Mouse (Mus musculus) left cerebral cortex, adult 8-10 months (tissue): ENCODE measurements around the gene St8sia2. TPM values are rescaled to one million over a fixed set of nuclear protein-coding genes. Genes with fewer than 3 reads are reported as not detected.
"Not testable (repeated sequence)": the region's sequence is repeated elsewhere in the genome, so short reads cannot be mapped to it uniquely, and the experiment has no call there.

Experiments used
- DNase-seq, 2 experiments: peaks; one replicate each; pipeline ENCODE4 v3.0.0; 2022; ENCODE audit warnings: low spot score in 2 of 2
- total RNA-seq, 4 experiments: library from RNA; stranded (reverse); gene quantifications; 2 replicates each; pipeline ENCODE4 v1.2.4; 2022

St8sia2 gene
- total RNA-seq, 4 experiments from 2014 or later, result 1.6 to 2.4 (median 2.2) TPM

DNA sequence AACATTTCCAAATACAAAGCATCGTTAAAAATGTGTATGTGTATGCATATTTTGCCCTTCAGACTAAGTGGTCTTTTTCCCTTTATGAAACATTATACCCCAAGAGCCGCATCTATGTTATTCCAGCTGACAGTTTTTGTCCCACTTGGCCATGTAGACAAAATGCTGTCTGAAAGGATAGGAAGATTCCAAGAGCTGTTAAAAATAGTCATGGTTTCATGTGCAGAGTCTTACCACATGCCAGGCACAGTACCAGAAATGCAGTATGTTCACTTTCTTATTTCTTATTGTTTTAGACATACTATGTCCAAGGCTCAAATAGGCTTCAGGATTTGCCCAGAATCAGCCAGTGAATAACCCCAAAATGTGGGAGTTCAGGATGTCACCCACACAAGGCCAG, 24.1 kb downstream of the St8sia2 start:
- no peak for DNase-seq

DNA sequence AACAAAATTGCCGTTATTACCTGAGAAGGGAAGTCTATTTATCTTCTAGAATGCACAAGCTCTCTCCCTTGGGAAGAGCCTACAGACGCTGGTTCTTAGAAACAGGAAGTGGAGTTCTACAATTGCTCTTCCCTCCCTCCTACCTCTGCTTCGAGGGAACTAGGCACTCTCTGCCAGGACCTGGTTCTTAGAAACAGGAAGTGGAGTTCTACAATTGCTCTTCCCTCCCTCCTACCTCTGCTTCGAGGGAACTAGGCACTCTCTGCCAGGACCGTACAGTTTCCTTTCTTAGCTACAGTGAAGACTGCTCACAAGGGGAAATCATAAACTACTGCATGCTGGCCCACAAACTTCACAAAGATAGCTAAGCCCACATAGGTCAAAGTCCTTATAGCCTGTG, 41.3 kb downstream of the St8sia2 start:
- DNase-seq, result not testable (repeated sequence)

DNA sequence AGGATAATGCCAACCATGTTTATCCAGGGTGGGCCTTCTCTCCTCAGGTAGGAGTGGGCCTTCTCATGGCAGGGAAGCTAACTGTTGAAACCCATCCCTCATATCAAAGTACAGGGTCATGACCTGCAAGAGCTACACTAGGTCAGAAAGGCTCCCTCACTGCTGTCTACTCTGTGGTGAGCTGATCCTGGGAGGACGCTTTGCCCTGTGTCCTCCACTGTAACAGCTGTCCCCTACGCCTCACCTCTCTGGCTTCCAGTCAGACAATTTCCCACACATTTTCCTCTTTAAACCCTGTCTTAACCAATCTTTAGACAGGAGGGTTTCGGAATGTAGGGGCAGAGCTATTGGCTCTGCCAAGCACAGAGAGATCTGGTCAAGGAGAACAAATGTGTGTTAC, 48.3 kb downstream of the St8sia2 start:
- no peak for DNase-seq

DNA sequence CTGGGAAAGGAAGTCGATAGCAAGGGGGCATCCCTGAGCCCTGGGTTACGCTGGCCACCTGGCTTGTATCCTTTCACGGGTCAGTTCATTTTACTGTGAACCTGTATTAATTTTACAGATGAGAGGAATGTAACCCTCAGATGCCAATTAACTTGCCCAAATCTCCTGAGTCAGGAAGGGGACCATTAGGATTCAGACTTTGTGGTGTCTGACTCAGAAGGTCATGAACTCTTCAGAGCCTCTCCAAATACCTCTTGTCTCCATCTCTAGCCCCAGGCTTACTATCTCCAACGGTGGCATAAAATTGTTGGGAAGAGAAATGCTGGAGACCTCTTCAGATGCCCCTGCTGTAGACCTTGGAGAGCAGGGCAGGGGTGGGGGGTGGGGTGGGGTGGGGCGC, 51.1 kb downstream of the St8sia2 start:
- no peak for DNase-seq

DNA sequence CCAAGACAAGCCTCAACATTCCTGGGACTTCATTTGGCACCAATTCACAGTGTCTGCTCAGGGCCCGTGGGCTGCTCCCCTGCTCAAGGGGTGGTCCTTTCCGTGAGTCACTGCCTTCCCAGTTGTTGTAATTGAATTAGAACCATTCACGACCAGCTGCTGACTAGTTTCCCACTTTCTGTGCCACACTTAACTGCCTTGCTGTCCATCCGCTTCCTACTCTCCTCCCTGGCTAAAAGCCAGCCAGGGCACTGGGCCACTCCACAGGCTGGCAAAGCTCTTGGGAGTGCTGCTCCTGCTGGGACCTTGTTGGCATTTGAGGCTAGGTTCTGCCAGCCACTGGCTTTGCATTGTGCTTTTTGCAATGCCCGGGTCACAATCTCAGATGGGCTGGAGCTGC, 59.0 kb downstream of the St8sia2 start:
- no peak for DNase-seq

DNA sequence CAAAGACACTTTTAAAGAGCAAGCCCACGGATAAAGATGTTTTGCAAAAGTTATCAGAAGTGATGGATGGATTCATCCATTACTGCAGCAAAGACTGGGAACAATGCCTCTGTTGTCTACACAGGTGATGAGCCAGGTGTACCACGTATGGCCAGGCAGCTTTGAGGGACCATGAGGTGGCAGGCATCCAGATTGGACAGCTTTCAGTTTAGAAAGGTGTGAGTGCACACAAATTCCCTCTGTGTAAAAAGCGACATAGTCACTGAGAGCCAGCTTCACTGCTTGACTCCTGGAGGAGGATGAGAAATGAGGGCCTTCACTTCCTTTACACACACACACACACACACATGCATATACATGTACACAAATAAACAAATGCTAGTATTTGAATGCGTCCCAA, 60.4 kb downstream of the St8sia2 start:
- DNase-seq, result no peak

DNA sequence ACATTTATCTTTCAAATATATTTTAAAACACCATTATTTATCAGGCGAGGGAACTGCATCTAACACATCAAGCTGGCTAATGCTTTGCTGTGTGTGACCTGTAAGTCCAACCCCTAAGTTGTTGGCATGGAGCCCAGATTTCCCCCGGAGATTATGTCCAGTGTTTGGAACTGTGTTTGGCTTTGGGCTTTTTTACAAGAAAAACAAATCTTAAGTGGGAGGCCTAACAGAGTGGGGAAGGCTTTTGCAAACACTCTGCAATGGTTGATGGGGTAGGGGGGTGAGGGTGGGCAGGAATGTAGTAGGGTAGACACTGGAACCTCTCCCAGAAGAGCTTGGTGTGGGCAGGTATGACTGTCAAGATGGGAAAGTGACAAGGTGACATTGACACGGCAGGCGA, 71.8 kb downstream of the St8sia2 start:
- no peak for DNase-seq

DNA sequence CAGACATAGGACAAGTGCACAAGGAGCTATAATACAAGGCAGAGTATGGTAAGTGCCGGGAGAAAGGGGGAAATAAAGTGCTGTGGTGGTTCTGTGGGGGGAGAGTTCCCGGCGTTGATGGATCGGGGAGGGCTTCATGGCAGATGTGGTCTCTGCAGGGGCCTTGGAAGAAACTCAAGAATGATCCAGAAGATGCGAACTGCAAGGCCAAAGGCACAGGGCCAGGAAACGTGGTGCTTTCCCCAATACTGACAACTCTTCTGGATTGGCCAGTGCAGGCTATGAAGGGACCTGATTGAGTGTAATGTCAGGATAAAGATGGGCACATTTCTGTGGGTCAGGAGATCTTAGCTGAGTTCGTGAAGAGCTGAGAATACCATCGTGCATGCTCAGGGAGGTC, 74.3 kb downstream of the St8sia2 start:
- no peak for DNase-seq

DNA sequence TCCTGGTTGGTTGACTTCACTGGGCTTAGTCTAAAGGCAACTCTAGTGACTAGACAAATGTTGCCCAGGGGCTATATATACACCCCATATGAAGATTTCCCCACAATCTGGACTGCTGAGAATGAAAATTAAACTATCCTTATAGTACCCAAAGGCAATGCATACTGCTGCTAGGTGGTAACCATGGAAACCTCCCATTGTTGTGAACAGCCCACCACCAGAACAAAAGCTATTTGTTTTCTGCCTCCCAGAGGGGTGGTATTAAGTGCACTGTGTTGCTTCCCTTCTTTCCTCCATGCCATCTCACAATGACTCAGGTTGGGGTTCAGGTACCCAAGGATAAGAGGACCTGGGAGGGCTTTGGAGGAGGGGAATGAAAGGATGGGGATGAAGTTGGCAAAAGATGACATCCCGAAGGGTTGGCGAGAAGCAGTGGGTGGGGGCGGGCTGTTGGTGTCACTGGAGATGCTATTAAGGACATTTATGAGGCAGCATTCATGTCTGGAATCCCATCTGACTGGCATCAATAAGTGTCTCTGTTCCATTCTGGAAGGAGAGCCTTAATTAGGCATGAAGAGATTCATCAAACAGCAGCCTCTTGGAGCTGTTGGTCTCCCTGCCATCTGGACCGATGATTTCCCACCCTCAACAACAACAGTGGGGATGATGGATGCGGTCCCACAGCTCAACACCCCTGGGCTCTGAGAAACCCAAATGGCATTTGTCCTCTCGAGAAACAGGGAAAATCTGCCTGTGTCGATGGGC, 75.3 kb downstream of the St8sia2 start:
- no peak for DNase-seq

DNA sequence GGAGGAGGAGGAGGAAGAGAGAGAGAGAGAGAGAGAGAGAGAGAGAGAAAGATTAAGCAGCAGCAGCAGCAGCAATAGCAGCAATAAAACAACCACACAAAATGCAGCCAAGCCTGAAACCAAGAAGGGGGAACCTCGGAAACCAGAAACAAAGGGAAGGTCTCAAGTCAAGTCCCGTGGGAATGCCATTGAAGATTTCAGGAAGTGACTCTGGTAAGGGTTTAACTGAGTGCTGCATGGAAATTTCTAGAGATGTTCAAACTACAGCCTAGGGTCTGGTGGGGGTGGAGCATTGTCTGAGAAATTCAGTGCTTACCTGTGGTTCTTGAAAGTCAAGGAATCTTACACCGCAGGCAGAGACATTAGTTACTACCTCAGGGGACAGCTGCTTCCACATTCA, 77.4 kb downstream of the St8sia2 start:
- no peak for DNase-seq

DNA sequence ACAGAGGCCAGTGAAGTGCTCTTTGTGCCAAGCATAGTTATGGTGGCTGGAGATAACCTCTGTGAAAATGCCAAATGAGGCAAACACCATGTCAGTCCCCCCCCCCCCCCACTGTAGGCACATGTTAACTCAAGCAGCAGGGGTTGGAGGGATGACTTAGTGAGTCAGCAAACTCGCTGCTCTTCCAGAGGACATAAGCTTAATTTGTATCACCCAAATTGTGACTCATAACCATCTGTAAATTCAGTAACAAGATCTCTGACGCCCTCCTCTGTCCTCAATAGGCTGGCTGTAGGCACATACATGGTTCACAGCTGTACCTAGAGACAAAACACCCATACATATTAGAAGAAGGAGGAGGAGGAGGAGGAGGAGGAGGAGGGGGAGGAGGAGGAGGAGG, 77.8 kb downstream of the St8sia2 start:
- no peak for DNase-seq

DNA sequence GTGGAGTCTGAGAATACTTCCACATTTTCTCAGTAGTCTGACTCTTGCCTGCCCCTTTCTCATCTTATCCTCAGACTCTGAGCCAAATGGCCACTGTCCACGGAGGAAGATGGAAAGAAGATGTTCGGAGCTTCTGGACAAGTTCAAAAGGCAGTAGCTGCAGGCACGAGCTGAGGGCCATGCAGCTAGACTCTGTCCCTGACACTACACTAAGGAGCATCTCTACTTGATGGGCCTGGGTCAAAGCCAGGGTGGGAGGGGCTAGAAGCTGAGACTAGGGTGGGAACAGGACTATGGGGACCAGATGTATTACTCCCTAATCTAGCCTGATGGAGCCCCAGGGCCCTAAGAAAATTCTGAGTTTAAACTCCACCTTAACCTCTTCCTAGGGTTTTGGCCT, 80.5 kb downstream of the St8sia2 start:
- DNase-seq, result no peak

DNA sequence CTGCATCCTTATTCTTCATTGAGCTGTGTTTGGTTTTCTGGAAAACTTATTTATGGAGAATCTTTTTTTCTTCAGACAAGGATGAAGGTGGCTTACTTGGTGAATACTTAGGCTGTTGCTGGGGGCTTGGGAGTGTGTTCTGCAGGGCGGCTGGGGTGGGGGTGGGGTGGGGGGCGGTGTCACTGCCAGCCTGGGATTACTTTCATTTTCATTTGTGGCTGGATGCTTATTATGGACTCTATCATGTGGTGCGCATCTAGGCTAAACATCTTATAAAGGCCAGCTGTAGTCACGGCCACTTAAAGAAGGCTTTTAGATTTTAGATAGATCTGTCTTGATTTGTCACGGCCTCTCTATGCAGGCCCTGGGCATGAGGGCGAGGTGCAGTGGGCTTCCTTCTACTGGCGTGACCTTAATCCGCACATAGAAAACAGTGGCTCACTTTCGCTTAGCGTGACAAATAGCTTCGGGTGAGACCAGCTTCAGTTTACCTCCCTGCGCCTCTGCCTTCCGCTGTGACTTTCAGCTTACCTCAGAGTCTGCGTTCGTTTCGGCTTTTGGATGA, 92.5 kb downstream of the St8sia2 start:
- no peak for DNase-seq

DNA sequence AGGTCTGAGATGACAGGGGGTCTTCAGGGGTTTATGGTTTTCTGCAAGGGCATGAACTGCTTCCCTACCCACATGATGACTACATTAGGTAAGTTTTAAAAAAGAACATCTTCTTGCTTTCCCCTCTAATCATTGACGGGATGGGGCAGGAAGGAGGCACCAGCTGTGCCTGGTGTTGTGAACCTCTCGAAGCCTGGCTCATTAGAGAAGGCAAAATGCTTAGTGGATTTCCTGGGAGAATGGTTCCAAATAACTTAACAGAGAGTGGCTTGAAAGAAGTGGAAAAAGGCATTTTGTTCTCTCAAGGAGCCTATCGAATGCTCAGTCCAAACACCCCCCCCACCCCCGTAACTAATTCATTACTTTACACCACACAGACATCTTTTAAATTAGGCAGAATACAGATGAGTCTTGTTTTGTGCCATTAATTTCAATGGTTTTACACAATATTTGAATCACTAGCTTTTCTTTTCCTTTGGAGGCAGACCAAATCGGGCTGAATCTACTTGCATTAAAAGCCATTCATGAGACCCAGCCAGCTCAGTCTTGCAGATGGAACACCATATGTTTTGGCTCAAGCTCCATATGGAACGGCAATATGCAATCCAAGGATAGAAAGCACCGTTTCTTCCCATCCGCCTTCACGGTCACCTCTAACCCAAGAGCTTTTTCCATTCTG, 95.7 kb downstream of the St8sia2 start:
- DNase-seq, result peak; percentile 58 to 88

DNA sequence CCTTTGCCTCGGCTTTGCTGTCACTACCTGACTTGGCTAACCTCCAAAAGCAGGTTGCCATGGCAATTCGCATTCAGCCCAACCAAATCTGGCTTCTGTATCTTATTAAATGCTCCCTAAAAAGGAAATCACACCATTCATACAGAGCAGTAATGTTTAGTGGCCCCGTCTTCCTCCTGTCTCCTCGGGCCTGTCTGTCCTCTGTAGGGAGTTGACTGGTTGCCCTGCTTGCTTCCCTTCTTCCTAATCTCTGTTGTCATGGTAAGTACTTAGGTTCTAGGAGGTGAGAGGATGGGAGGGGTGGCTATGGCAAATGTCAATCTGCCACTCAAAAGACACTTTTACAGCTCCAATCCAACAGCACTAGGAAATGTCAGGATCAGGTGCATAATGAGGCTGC, 101.6 kb downstream of the St8sia2 start:
- no peak for DNase-seq

DNA sequence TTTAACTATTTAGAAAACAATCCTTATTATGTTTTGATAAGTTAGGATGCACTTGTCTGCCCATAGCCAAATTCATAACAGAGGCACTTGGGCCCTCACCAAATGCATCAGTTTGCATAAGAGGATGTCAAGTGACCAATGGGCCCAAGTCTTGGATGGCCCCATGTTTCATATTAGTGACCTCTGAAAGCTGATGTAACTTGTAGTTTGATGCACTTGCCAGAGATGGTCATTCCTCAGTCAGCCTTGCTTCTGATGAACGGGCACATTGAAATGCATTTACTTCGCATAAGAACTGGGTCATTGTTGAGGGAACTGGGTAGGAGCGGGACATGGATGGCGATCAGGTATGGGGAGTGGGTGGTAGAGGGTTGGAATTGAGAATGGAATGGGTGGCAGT, 102.6 kb downstream of the St8sia2 start:
- DNase-seq, result no peak

DNA sequence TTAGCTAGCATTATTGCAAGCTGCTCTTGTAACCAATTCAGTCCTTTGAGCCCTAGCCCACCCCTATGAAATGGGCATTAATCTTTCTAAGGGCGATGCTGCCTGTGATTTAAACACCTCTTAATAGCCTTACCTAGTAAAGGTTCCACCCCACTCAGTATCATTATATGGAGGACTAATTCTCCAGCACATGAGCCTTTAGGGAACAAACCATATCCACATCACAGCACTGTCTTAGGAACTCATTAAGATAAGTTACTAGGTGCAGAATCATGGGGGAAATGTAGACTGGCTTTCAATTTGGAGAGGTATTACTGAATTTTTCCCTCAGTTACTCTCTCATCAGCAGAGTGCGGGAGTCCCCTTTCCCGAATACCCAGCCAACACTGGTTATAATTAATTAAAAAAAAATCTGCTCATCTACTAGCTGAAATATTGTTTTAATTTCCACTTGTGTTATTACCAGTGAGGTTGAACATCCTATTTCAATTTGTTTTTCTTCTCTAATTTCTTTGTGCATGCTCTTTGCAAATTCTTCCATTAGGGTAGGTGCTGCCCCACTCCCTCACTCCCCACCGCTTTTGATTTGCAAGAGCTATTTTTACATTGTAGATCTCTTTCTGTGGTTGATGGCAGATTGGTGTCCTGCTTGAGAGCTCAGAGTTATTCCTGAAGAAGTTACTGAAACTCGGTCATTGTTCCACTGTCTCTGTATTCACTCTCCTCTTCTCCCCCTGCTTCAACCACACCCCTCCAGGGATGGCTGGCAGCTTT, 103.9 kb downstream of the St8sia2 start:
- no peak for DNase-seq

DNA sequence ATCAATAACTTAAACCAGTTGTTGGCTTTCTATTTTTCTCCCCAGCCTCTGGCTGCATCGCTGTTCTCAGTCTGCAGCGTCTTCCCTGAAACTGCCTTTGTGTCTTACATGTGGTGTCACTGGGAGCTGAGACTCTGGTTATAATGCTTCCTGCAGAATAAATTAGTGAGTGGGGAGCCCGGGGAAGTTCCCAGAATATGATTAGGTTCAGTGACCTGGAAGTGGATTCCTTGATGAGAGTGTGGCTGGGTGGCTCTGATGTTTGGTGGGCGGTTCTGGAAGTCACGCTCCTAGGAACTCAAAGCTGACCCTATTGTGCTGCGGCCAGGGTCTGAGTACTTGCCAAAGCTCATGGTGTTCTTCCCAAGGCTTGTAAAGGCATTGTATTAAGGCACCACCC, 119.0 kb downstream of the St8sia2 start:
- DNase-seq, result no peak

DNA sequence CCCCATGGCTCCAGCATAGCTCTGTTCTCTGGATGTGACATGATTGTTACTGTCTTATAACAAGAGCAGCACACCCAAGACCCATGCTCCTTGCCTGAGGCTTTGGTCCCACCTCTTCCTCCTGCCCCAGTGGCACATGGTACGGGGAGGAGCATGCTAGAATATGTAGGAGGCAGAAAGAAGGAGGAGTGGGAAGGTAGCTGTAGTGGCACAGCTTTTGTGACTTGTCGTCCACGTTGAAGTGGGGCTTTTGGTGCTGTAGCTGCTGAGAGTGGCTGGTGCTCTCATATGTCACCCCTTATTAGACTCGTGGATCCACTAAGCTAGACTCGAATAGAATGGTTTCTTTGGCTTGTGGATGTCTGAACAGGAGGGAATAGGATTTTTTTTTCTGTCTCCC, 121.7 kb downstream of the St8sia2 start:
- DNase-seq, result no peak

DNA sequence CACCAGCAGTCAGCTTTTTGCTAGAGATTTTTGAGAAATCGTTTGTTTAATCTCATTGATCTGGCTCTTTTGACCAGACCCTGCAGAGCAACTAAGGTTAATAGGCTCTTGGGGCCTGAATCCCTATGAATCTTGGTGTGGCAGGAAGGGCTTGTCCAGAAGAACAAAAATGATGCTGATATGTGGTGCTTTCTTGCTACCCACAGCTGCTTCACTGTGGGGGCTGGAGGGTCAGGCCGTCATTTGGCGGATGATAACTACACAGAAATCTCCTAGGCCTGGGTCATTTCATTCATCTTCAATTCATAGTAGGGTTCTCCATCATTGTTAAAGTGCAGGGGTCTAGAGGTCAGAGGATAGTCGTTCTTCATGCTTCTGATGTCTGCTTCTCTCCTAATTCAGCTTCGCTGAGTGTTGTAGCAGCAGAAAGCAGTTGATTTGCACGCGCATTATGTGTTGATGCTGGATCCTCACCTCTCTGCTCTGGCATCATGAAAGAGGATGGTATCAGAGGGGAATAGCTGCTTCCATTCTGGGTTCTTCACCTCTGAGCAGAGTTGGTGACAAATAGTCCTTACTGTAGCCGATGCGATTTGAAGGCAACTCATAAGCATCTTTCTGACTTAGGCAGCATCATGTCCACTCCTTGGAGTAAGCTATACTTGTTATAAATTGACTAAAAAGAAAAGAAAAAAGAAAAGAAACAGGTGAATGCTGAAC, 122.4 kb downstream of the St8sia2 start:
- no peak for DNase-seq

DNA sequence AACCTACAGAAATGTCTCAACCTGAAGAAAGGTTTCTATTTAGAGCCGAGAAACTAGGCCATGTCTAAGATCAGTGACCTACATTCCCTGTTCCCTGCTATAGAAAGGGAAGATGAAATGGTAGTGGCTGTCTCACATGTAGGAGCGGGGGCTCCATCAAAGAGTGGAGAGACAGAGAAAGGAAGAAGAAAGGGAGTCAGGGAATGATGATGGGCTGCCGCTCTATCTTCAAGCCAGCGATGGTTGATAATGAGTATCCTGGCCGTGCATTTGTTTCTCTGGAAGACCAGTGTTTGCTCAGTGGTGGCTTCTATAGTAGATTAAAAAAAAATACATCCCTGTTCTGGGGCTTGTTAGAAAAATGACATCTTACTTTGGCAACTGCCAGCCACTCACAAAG, 123.0 kb downstream of the St8sia2 start:
- DNase-seq, result no peak
